Mouse (Mus musculus) urinary bladder, postnatal 14 days (tissue): ENCODE data around the gene Lrrc4b.

Experiments
- DNase-seq: peaks from one replicate; pipeline ENCODE4 v3.0.0; 2021; ENCODE audit warnings: low spot score

Lrrc4b gene

GRCm38 (mm10) chr7:44465111-44465510 is 36.3 kb downstream of the Lrrc4b start, which contains the start of gene Aspdh:
TSS of gene Aspdh (plus strand) at chr7:44465391.
- DNase-seq = no peak

- no peak for DNase-seq
Observed at GRCm38 (mm10) chr7:44466006-44466887, 37.4 kb downstream of the Lrrc4b start.

DNA sequence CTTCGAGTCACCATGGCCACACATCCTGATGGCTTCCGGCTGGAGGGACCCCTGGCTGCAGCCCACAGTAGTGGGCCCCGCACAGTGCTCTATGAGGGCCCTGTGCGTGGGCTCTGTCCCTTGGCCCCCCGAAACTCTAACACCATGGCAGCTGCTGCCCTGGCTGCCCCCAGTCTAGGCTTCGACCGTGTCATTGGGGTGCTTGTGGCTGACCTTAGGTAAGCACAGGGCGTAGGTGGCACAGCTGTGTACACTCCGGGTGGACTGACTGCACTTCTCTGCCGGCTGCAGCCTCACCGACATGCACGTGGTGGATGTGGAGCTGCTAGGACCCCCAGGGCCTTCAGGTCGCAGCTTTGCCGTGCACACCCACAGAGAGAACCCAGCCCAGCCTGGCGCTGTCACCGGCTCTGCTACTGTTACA is 38.1 kb downstream of the Lrrc4b start:
- no peak for DNase-seq

GRCm38 (mm10) chr7:44467811-44468411 is 39.1 kb downstream of the Lrrc4b start, which contains the start of gene Josd2:
TSS of gene Josd2 (plus strand) at chr7:44467980.
- peak; percentile 94 for DNase-seq

DNA sequence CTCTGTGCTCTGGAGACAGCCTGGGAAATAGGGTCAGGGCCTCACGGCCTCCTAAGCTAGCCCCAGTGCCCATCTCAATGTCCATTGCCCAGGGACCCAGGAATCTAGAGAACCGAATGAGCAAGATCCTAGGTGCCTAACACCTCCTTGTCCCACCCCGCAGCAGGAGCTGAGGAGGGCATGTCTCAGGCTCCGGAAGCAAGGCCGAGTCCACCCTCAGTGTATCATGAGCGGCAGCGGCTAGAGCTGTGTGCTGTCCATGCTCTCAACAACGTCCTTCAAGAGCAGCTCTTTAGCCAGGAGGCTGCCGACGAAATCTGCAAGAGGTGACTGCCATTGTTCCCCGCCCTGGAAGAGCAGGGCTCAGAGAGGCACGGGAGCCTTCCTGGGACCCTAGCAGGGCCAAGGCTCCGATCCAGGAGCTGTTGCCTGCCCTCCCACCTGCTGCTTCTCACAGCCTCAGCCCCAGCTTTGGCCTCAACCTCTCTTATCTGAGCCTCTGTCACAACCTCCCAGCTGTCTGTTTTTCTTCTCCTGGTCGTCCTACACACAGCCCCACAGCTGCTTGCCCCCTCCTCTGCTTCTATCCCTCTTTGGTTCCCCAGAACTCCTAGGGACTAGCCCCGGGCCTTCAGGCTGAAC is 39.9 kb downstream of the Lrrc4b start:
- no peak for DNase-seq

DNA sequence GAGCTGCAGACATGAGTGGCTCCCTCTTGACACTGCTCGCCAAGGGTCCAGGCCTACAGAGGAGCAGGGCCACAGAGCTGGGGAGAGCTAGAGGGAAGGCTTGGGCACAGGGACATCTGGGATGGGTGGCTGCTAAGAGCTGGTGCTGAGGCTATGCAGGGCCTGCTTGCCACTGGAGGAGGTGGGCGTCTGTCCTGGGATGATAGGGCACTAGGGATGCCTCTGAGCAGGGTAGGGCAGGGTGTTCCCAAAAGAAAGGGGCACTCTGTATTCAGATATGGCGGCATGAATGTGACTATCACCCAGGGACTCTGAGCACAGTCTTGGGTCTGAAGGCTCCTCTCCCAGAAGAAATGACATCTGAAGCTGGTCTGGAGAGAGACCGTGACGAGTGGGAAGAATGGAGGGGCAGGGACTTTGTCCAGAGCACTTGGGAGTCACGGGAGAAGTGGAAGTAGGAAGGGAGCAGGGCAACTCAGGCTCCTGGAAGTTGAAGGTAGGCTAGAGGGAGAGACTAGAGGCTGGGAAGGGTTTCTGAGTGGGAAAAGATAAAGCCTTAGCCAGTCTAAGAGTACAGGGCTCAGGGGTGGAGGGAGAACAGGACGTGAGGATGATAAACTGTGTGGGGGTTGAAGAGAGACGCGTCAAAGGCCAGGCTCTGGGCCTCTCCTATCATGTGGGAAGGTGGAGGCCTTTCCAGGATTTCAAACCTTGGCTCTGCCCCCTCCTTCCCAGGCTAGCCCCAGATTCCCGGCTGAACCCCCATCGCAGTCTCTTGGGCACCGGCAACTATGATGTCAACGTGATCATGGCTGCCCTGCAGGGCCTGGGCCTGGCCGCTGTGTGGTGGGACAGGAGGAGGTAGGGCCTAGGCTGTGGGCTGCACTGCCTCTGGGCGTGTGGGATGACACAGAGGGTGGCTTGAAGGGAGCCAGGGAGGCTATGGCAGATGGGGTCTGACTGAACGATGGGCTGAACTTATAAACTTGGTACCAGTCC is 41.2 kb downstream of the Lrrc4b start:
- DNase-seq = no peak

- DNase-seq = no peak
Observed at GRCm38 (mm10) chr7:44470696-44471612, 42.1 kb downstream of the Lrrc4b start.

GRCm38 (mm10) chr7:44471880-44472557 is 43.2 kb downstream of the Lrrc4b start:
- DNase-seq = no peak

DNA sequence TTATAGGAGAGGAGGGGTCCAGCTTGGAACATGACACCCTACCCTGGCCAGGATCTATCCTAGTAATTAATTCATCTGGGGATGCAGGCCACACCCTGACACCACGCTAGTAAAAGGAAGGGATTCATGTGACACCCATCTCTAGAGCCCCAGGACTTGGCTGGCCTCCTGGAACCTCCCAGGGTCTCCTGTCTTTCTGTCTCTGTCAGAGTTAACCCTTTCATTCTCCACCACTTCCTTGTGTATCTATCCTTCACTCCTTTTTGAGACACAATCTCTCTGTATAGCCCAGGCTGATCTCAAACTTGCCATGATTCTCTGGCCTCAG is 43.7 kb downstream of the Lrrc4b start:
- DNase-seq = no peak

GRCm38 (mm10) chr7:44472961-44473646 is 44.3 kb downstream of the Lrrc4b start:
- no peak for DNase-seq

- no peak for DNase-seq
Observed at GRCm38 (mm10) chr7:44474419-44474818, 45.6 kb downstream of the Lrrc4b start.

DNA sequence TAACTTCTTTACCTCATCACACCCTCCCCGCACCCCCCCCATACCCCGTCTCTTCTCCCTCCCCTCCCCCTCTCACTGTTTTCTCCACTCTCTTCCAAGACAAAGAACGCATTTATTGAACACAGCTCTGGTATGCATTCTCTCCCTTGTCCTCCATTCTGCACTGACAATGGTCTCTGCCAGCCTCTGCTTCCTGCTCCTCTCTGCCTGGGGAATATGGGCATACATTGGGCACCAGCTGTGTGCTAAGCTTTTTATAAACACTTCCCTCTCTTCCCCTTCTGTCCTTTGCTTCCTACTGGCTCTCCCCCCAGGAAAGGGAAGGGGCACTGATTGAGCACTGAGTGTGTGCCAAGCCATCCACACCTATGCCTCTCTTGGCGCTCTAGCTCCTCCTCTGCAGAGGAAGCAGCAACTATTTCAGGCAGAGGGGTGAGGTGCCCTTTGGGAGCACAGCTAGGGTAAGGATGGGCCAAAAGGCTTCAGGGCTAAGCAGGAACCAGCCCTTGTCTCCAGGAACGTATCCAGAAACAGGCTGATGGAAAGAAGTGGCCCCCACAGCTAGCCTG is 46.3 kb downstream of the Lrrc4b start:
- no peak for DNase-seq

DNA sequence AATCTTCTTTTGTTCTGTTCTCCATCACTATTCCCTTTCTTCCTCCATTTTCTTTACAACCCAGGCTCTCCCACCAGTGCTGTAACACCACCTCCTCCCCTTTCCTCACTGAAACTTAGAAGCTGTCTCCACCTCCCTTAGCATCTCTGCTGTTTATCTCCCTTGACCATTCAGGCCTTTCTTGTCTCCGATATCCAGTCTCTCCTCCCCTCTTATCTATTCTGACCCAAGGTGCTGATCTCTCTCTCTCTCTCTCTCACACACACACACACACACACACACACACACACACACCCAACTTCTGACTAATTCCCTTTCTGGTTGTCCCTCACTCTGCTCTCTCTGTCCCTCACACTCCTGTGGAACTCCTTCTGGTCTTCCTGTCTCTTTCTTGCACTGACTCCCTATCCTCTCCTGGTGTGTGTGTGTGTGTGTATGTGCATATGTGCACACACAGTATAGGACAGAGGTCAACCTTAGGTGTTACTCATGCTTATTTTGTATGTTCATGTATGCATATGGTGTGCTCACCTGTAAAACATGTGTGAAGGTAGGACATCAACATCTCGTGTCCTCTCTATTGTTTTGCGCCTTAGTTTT is 54.1 kb downstream of the Lrrc4b start:
- no peak for DNase-seq

DNA sequence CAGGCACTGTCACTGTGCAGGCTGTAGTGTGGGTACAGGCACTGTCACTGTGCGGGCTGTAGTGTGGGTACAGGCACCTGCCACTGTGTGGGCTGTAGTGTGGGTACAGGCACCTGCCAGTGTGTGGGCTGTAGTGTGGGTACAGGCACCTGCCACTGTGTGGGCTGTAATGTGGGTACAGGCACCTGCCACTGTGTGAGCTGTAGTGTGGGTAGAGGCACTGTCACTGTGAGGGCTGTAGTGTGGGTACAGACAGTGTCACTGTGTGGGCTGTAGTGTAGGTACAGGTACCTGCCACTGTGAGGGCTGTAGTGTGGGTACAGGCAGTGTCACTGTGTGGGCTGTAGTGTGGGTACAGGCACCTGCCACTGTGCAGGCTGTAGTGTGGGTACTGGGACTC is 55.3 kb downstream of the Lrrc4b start:
- DNase-seq = no peak

- DNase-seq = peak; percentile 72
Observed at GRCm38 (mm10) chr7:44484841-44485571, 56.2 kb downstream of the Lrrc4b start.

GRCm38 (mm10) chr7:44485572-44486195 is 56.9 kb downstream of the Lrrc4b start:
- no peak for DNase-seq

DNA sequence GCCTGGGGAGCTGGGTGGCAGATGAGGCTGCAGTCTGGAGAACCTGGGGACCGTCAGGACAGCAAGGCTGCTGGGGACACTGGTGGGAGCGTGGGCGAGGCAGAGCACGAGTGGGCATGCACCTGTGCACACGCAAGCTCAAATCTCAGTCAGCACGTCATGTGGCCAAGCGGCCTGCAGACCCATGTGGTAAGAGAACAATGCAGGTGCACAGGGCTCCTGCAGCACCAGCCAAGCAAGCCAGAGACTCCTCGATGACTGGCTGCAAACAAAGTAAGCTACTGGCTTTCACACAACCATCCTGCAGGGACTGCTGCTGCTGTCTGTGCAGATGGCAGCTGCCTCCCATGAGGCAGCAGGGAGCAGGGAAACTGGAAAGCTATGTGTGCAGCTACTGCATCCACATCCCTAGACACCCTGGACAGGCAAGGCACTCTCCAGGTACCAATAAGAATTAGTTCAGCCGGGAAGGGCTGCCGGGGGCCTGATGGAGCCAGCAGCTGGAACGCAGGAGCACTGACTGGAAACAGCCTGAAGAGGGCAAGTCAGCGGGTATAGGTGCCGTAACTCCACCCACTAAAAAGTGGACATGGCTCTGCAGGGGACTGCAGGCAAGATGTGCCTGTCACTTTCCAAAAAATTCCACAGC is 58.2 kb downstream of the Lrrc4b start:
- no peak for DNase-seq
